Mouse (Mus musculus) macrophage (primary cell): Measurements from ENCODE around the gene Phlda3. TPM values are rescaled to one million over a fixed set of nuclear protein-coding genes. Genes with fewer than 3 reads are reported as not detected.

Experiments used
- H3K27ac ChIP-seq: fragments of 350-480 bp; formaldehyde crosslinking; 2 replicates; pipeline ENCODE4 v1.9.0; 2021
- H3K36me3 ChIP-seq: fragments of 350-480 bp; formaldehyde crosslinking; 2 replicates; pipeline ENCODE4 v1.9.0; 2021; ENCODE audit errors: inconsistent target
- H3K4me3 ChIP-seq: fragments of 350-480 bp; formaldehyde crosslinking; 2 replicates; pipeline ENCODE4 v1.9.0; 2021; ENCODE audit errors: inconsistent target
- H3K79me2 ChIP-seq: fragments of 350-480 bp; formaldehyde crosslinking; 2 replicates; pipeline ENCODE4 v1.9.0; 2021; ENCODE audit errors: inconsistent target
- WGBS: methylation state at CpG from one replicate; pipeline ENCODE4 v1.1.7; 2026; ENCODE audit warnings: inconsistent platforms; ENCODE audit not compliant: missing documents; 5-methylcytosine and 5-hydroxymethylcytosine counted together
- polyA plus RNA-seq: library from polyadenylated mRNA; stranded (reverse); fragments of 250-400 nt; gene quantifications from 3 replicates; pipeline ENCODE4 v1.2.4, GENCODE M21; 2018; ENCODE audit warnings: inconsistent platforms

Phlda3 gene
- polyA plus RNA-seq, 1 experiment from 2014 or later = 3.9 TPM

GRCm38 (mm10) chr1:135734225-135734937, 31.5 kb upstream of the Phlda3 start:
- Histone ChIP-seq H3K27ac (no peak overlapping the region), H3K79me2 (peaks cover 100% of the 10 kb centered on the region), H3K4me3 (no peak overlapping the region), H3K36me3 (no peaks in the 10 kb centered on the region; the same call in 1 of the 2 replicates)
- 88% methylated on average over 5 of the region's 7 CpGs for WGBS

GRCm38 (mm10) chr1:135735460-135735859, 30.5 kb upstream of the Phlda3 start:
- H3K4me3 ChIP-seq = no peak overlapping the region
- no peaks in the 10 kb centered on the region; the same call in 1 of the 2 replicates for H3K36me3 ChIP-seq
- H3K27ac ChIP-seq = no peak overlapping the region
- WGBS = 67% methylated on average over 6 of the region's 6 CpGs
- H3K79me2 ChIP-seq = peaks cover 97% of the 10 kb centered on the region

GRCm38 (mm10) chr1:135744987-135745386, 20.9 kb upstream of the Phlda3 start:
- Histone ChIP-seq H3K36me3 (peaks cover 64% of the 10 kb centered on the region), H3K4me3 (no peak overlapping the region), H3K79me2 (peaks cover 26% of the 10 kb centered on the region; the same call in 1 of the 2 replicates), H3K27ac (no peak overlapping the region)
- 92% methylated on average over 7 of the region's 7 CpGs for WGBS

- peaks cover 77% of the 10 kb centered on the region for H3K36me3 ChIP-seq
- no peak overlapping the region for H3K27ac ChIP-seq
- peaks cover 16% of the 10 kb centered on the region; the same call in 1 of the 2 replicates for H3K79me2 ChIP-seq
- H3K4me3 ChIP-seq = no peak overlapping the region
- WGBS = 78% methylated on average over 4 of the region's 4 CpGs
Observed at GRCm38 (mm10) chr1:135746248-135746647, 19.7 kb upstream of the Phlda3 start.

GRCm38 (mm10) chr1:135752737-135753348, 13.1 kb upstream of the Phlda3 start:
- Histone ChIP-seq H3K4me3 (no peak overlapping the region), H3K79me2 (no peaks in the 10 kb centered on the region), H3K27ac (no peak overlapping the region), H3K36me3 (peaks cover 44% of the 10 kb centered on the region; the same call in 1 of the 2 replicates)
- WGBS = 11% methylated on average over 10 of the region's 10 CpGs

GRCm38 (mm10) chr1:135755287-135755686, 10.6 kb upstream of the Phlda3 start:
- Histone ChIP-seq H3K36me3 (peaks cover 20% of the 10 kb centered on the region; the same call in 1 of the 2 replicates), H3K27ac (no peak overlapping the region), H3K79me2 (no peaks in the 10 kb centered on the region), H3K4me3 (no peak overlapping the region)
- 89% methylated on average over 9 of the region's 9 CpGs for WGBS

- peaks cover 14% of the 10 kb centered on the region; the same call in 1 of the 2 replicates for H3K36me3 ChIP-seq
- 76% methylated on average over 3 of the region's 3 CpGs for WGBS
Observed at GRCm38 (mm10) chr1:135755913-135756312, 10.0 kb upstream of the Phlda3 start.

GRCm38 (mm10) chr1:135757287-135757686, 8.6 kb upstream of the Phlda3 start:
- Histone ChIP-seq H3K79me2 (no peaks in the 10 kb centered on the region), H3K27ac (no peak overlapping the region), H3K36me3 (no peaks in the 10 kb centered on the region; the same call in 1 of the 2 replicates), H3K4me3 (no peak overlapping the region)
- 80% methylated on average over 8 of the region's 8 CpGs for WGBS

More at GRCm38 (mm10) chr1:135755913-135756312, 10.0 kb upstream of the Phlda3 start:
- Histone ChIP-seq H3K4me3 (no peak overlapping the region), H3K79me2 (no peaks in the 10 kb centered on the region), H3K27ac (no peak overlapping the region)

GRCm38 (mm10) chr1:135759685-135760084, 6.2 kb upstream of the Phlda3 start:
- Histone ChIP-seq H3K36me3 (no peaks in the 10 kb centered on the region), H3K27ac (no peak overlapping the region), H3K79me2 (no peaks in the 10 kb centered on the region), H3K4me3 (no peak overlapping the region)
- 89% methylated on average over 4 of the region's 4 CpGs for WGBS

- 83% methylated on average over 6 of the region's 8 CpGs for WGBS
- H3K4me3 ChIP-seq = no peak overlapping the region
- no peak overlapping the region for H3K27ac ChIP-seq
- no peaks in the 10 kb centered on the region for H3K79me2 ChIP-seq
- H3K36me3 ChIP-seq = no peaks in the 10 kb centered on the region
Observed at GRCm38 (mm10) chr1:135760216-135760615, 5.7 kb upstream of the Phlda3 start.

GRCm38 (mm10) chr1:135761728-135762127, 4.2 kb upstream of the Phlda3 start:
- 99% methylated on average over 5 of the region's 5 CpGs for WGBS
- Histone ChIP-seq H3K4me3 (no peak overlapping the region), H3K27ac (no peak overlapping the region), H3K79me2 (no peaks in the 10 kb centered on the region), H3K36me3 (no peaks in the 10 kb centered on the region)

- Histone ChIP-seq H3K36me3 (no peaks in the 10 kb centered on the region), H3K79me2 (no peaks in the 10 kb centered on the region), H3K4me3 (no peak overlapping the region), H3K27ac (no peak overlapping the region)
- WGBS = 87% methylated on average over 9 of the region's 9 CpGs
Observed at GRCm38 (mm10) chr1:135763503-135764205, 2.3 kb upstream of the Phlda3 start.

GRCm38 (mm10) chr1:135764206-135764528, 1.8 kb upstream of the Phlda3 start:
- H3K4me3 ChIP-seq = no peak overlapping the region
- H3K36me3 ChIP-seq = no peaks in the 10 kb centered on the region
- 85% methylated on average over 2 of the region's 2 CpGs for WGBS
- H3K79me2 ChIP-seq = no peaks in the 10 kb centered on the region
- no peak overlapping the region for H3K27ac ChIP-seq

GRCm38 (mm10) chr1:135766592-135767306, 830 bp downstream of the Phlda3 start:
- no peaks in the 10 kb centered on the region for H3K79me2 ChIP-seq
- H3K4me3 ChIP-seq = peak overlapping the region; percentile 50
- WGBS = 43% methylated on average over 30 of the region's 30 CpGs
- H3K36me3 ChIP-seq = no peaks in the 10 kb centered on the region
- peak overlapping the region; percentile 24 for H3K27ac ChIP-seq
